Mouse (Mus musculus) adrenal gland, postnatal 10 days (tissue): ENCODE results near the gene Senp6. TPM values are rescaled to one million over a fixed set of nuclear protein-coding genes. Genes with fewer than 3 reads are reported as not detected.

ENCODE experiments used
- DNase-seq: peaks from one replicate; pipeline ENCODE4 v3.0.0; 2021; ENCODE audit warnings: mixed read lengths
- total RNA-seq, 2 experiments: library from RNA; stranded (reverse); gene quantifications; 2 replicates each; pipeline ENCODE4 v1.2.3; 2021

The Senp6 gene
- total RNA-seq, 2 experiments from 2014 or later: 103 to 107 TPM

GRCm38 (mm10) chr9:80171241-80171640, 104.5 kb downstream of the Senp6 start:
- DNase-seq: no peak

DNA sequence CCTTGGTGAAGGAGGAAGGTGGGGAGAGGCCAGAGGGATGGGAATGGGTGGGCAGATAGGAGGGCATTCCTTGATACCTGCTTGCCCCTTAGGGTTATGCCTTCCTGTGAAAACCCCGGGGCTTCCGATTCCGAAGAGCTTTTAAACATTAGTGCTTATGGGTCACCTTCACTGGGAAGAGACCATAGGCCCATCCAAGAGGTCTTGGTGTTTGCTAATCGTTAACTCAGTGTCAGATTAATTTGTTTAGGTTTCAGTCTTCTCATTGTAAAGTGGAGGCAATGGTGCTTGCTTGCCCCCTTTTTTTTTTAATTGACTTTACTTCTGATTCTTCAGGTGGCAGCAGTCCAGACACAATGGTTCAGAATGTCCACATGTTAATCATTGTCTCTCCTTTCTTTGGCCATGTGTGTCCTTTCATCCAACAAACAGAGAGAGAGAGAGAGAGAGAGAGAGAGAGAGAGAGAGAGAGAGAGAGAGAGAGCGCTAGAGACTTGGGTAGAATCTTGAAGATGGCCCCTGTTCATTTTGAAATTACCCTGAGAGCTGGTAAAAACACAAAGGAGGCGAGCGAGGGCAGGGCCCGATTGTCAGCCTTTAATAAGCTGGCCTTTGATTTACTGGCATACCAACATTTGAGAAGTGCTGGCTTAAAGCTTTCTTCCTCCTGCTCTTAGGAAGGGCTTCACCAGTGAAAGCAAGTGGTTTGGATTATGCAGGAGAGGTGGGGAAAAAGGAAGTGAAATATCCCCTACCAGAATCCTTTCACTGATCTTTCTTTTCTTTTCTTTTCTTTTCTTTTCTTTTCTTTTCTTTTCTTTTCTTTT, 105.9 kb downstream of the Senp6 start:
- DNase-seq: no peak

DNA sequence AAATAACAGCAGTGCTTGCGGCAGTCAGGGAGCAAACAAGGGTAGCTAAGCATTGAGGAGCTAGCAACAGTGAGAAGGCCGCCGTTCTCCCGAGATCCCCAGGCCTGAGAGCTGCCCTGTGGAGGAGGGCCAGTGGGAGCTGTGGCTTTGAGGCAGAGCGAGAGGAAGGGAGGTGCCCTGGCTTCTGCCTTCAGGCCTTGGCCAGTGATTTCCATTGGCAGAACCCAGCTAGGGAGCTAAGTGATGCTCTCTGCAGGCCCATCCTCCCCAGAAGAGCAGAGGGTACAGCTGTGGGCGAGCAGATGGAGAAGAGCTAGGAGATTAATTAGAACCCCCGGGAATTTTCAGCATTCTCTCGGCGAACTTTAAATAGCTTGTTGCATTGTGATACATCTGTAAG, 106.9 kb downstream of the Senp6 start:
- DNase-seq: no peak

DNA sequence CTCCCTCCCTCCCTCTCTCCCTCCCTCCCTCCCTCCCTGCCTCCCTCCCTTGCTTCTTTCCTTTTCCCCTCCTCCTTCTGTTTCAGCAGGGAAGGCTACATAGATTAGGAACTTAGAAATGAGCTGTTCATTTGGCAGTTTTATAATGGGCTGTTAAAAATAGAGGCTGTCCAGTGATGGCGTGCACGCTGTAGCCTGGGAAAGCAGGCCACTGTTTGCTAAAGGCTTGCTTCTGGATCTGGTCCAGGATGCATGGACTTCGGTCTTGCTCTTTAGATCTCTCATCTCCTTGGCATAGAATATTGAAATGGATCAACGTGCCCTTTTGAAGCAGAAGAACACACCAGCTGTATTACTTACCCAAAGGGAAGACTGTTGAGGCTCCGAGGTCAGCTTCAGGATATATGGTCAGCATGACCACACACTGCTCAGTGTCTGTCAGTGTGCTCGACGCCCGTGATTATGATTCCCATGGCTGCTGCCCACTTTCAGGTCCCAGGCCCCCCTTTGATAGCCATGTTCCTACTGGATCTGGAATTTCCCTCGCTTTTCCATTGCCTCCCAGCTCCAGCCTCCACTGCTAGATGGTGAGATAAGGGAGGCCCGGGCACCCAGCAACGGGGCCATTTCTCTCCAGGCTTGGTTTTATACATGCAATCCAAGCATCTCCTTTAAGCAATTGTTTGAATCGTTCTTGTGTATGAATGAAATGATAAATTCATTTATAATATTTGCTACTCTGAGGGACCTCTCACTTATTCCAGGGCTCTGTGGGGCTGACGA, 110.2 kb downstream of the Senp6 start:
- no peak for DNase-seq

DNA sequence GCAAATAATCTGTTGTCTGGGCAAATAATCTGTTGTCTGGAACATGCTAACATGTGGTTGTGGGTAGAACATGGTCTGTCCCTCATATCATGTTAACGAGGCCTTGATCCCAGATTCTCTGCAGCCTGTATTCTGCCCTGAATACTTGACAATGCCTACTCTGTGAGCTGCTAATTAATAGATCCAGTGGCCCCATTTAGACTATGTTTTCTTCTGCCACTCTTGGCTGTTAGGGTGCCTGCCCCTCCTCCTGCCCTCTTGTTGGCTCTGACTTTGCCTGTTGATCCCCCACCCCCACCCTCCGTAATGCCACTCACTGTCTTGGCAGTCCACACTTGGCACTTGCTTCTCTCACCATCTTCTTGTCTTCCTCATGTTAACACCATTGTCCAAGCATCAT, 112.0 kb downstream of the Senp6 start:
- DNase-seq: no peak

GRCm38 (mm10) chr9:80179688-80180087, 113.0 kb downstream of the Senp6 start:
- no peak for DNase-seq

- no peak for DNase-seq
Measured at GRCm38 (mm10) chr9:80180771-80181170, 114.1 kb downstream of the Senp6 start.

GRCm38 (mm10) chr9:80181692-80182091, 115.0 kb downstream of the Senp6 start:
- DNase-seq: no peak

DNA sequence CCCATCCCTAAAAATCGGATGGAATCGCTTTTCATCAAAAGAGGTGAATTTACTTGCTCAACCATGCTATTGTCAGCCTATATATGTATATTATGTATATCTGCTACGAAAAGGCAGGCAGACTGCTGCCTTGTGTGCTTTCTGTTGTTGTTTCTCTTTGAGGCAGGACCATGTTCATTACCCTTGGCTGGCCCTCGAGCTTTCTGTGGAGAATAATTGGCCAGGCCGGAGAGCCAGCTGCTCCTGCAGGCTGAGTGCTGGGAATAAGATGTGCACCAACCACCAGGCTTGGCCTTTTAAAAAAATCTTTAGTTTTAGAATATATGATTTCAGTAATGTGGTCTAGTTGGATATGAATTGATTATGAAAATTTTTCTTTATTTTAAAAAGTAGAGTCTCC, 117.4 kb downstream of the Senp6 start:
- DNase-seq: no peak

- no peak for DNase-seq
Measured at GRCm38 (mm10) chr9:80185737-80186136, 119.0 kb downstream of the Senp6 start.

- DNase-seq: no peak
Measured at GRCm38 (mm10) chr9:80186693-80187092, 120.0 kb downstream of the Senp6 start.

- DNase-seq: no peak
Measured at GRCm38 (mm10) chr9:80188324-80188893, 121.7 kb downstream of the Senp6 start.

- DNase-seq: no peak
Measured at GRCm38 (mm10) chr9:80191240-80191639, 124.5 kb downstream of the Senp6 start.

- DNase-seq: no peak
Measured at GRCm38 (mm10) chr9:80192324-80192723, 125.6 kb downstream of the Senp6 start.

DNA sequence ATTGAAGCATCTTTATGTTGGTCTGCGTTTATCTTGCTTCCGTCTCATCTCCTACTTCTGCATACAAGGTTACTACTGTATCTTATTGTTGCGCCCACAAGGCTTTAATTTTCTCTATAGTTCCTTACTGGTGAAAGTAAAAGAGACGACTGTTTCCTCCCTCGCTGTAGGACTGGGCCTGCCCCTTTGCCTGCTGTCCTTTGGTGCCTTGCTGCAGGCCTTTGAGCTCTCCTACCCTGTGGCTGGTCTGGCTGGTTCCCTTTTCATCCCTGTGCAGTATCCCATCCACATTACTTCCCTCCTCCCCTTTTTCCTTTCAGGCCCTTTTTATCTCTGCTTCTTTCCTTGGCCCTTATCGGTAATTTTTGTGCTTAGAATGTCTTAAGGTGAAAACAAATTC, 127.7 kb downstream of the Senp6 start:
- DNase-seq: no peak

Other genes starting within 250 kb of the Senp6 start
- gene Filip1, start 54.1 kb upstream of the Senp6 start, total RNA-seq: 10 to 100 TPM; 39.6 to 46.6 TPM
- gene Myo6, start 98.1 kb downstream of the Senp6 start, total RNA-seq: 10 to 100 TPM; 25.1 to 32.3 TPM